Mouse (Mus musculus): ENCODE data around the gene Rnf19b. TPM values are rescaled to one million over a fixed set of nuclear protein-coding genes. Genes with fewer than 3 reads are reported as not detected.

Gene Rnf19b
- polyA plus RNA-seq, 1 experiment: 51.1 TPM

DNA sequence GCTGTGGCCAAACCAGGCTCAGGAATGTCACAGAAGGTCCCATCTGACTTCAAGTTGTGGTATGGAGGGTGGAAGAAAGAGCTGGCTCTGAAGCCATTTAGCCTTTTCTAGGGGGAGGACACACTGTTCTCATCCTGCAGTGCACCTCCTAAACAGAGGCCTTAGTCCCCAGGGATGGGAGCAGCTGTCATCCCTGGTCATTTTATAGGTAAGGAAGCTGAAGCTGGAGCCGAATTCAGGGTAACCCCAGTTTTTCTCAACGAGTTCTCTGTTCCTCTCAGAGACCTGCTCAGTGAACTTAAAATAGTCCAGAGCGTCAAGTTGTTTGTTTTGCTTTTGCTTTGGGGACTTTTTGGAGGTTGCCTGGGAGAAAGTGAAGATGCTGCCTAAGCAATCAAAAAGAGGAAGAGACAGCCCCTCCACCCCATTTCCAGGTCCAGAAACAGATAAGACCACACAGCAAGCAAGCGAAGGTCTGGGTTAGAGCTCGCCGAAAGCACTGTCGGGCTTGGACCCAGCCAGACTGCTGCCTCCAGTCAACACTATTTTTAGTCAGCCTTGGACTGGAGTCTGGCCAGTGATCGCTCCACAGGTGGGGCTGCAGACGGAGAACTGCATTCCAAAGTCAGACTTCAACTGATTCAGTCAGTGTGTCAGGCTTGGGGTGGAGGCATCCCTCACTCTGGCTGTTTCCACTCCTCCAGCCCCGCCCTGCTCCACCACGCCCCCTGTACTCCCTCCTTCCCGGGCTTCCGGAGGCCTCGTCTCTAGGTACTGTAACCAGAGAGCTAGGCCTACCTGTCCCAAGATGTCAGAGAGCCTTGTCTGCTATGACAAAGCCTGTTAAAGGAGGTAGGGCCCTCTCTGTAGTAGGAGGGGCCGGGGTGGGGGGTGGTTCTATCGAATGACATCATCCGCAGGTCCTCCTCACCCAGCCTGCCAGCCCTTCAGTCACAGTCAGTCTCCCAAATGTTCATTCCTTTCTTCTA is 24.8 kb upstream of the Rnf19b start:
- no peak for TF ChIP-seq CTCF (IDR thresholded peaks at IDR 0.05; ENCODE audit: insufficient read depth, low read length)
- TF ChIP-seq POLR2A (IDR thresholded peaks at IDR 0.05; ENCODE audit: borderline replicate concordance, extremely low read depth, low read depth, low read length): no peak
- whole genome bisulfite sequencing: 12% methylated on average over 17 of the region's 17 CpGs
- Histone ChIP-seq H3K4me3 (replicated peaks; ENCODE audit: extremely low read depth, low read depth, low read length) (peak overlapping the region; percentile 26), H3K4me1 (ENCODE audit: control insufficient read depth, insufficient read depth, low read length) (peaks cover 19% of the 10 kb centered on the region)
- peak; percentile 73 for DNase-seq

DNA sequence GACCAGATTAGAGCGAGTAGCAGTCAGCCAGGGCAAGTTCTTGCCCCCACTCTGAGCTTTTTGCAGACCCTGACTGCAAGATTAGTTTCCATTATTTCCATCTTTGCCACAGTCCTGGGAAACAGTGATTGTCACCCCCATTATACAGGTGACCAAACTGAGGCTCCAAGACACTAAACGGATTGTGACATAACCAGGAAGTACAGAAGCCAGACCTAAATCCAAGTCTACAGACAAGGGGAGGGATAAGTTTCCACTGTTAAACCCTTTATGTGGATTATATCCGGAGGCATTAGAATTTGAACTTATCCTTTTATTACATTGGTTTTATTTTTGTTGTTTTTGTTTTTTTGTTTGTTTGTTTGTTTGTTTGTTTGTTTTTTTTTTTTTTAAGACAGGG is 23.8 kb upstream of the Rnf19b start:
- TF ChIP-seq CTCF (IDR thresholded peaks at IDR 0.05; ENCODE audit: insufficient read depth, low read length): no peak
- TF ChIP-seq POLR2A (IDR thresholded peaks at IDR 0.05; ENCODE audit: borderline replicate concordance, extremely low read depth, low read depth, low read length): no peak
- Histone ChIP-seq H3K4me1 (ENCODE audit: control insufficient read depth, insufficient read depth, low read length) (peaks cover 19% of the 10 kb centered on the region), H3K4me3 (replicated peaks; ENCODE audit: extremely low read depth, low read depth, low read length) (no peak overlapping the region)
- WGBS: 85% methylated on average over 3 of the region's 3 CpGs
- no peak for DNase-seq

DNA sequence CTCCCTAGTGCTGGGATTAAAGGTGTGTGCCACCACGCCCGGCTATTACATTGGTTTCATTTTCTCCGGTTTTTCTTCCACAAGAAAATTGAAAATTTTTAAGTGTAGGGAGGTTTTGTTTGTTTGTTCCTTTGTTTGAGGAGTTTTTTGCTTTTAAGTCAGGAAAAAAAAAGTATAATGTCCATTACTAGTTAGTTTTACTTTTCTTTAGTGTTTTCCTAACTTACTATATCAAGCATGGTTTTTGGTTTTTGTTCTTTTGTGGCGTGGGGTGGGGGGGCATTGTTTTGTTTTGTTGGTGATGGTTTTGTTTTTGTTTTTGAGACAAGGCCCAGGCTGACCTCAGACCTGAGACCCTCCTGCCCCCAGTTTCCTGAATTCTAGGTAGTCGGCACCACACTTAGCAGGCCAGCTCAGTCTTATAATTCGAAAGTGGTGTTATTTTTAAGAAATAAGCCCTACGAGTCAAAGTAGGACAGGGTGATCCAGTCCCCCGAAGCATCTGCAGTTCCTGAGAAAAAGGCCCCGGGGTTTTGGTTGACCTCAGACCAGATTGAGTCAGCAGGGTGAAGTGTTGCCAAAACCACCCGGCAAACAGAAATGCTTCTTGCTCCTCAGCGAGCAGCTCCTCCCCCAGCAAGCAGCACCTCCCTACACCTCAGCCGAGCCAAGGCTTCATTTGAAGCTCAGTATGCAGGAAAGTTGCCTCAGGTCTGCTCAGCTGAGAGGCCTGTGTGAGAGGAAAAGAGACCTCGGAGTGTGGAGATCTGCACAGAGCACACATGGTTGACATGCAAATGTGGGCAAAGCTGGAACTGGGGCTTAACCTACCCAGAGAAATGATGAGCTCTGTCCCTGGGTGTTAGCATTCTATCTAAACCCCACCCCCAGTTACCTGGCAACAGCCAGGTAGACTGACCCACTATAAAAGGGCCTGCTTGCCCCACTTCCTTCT is 23.1 kb upstream of the Rnf19b start:
- Histone ChIP-seq H3K4me1 (ENCODE audit: control insufficient read depth, insufficient read depth, low read length) (peaks cover 19% of the 10 kb centered on the region), H3K4me3 (replicated peaks; ENCODE audit: extremely low read depth, low read depth, low read length) (no peak overlapping the region)
- 33% methylated on average over 13 of the region's 13 CpGs for WGBS
- TF ChIP-seq CTCF (IDR thresholded peaks at IDR 0.05; ENCODE audit: insufficient read depth, low read length) (no peak), POLR2A (IDR thresholded peaks at IDR 0.05; ENCODE audit: borderline replicate concordance, extremely low read depth, low read depth, low read length) (0 out of 2 replicates have a peak, but pooled peaks have one; percentile 27)
- peak; percentile 65 for DNase-seq

DNA sequence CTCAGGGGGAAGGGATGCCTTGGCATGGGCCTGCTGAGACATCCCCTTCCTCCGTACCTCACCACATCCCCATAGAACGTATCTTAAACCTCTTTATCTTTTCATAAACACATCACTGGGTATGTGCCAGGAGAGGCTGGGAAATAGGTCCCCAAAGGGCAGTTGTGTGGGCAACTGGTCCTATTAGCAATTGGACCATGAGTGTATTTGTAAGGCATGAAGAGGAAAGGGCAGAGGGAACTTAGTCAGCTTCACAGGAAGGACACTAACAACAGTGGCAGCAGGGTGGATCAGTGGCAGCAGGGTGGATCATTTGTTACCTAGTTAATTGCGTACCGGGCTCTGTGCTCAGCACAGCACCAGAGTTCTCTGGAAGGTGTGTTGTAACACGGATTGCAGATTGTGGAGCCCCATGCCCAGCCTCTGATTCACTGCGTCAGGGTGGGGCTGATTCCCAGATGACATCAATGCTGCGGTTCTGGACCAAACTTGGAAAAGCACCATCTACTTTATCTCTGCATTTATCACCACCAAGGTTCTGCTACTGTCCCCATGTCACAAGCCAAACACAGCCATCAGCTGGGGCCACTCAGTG is 22.1 kb upstream of the Rnf19b start:
- H3K4me1 ChIP-seq (ENCODE audit: control insufficient read depth, insufficient read depth, low read length): peaks cover 19% of the 10 kb centered on the region
- DNase-seq: no peak
- 53% methylated on average over 7 of the region's 7 CpGs for WGBS
- no peak overlapping the region for H3K4me3 ChIP-seq (replicated peaks; ENCODE audit: extremely low read depth, low read depth, low read length)
- no peak for TF ChIP-seq CTCF (IDR thresholded peaks at IDR 0.05; ENCODE audit: insufficient read depth, low read length)
- TF ChIP-seq POLR2A (IDR thresholded peaks at IDR 0.05; ENCODE audit: borderline replicate concordance, extremely low read depth, low read depth, low read length): no peak

DNA sequence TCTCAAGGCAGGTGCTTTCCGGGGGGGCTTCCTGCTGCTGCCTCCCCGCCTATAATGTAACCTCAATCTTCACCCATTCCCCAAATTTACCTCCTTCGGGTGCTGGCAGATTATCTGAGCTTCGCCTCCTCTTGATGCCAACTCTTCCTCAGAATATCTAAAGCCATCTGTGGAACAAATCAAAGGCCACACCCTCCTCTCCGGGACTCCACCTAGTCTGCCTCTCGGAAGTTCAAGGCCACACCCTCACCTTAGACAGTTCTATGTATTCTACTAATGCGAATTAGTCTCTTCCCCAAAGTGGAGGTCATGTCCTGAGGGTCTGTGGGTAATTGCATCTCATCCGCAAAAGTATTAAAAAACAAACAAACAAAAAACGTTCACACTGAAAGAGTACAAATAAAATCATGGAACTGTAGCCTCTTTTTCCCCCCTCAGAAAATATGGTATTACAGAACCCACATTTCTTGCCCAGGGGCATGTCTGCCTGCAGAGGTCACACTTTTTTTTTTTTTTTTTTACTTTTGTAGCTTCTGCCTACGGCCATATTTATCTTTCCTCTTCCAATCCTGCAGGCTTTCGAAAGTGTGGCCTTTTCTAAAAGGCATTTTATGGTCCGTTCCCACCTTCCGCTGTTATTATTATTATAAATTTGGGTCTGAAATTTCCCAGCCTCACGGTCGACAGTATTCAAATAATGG is 10.2 kb upstream of the Rnf19b start:
- DNase-seq: no peak
- WGBS: 22% methylated on average over 15 of the region's 15 CpGs
- H3K4me3 ChIP-seq (replicated peaks; ENCODE audit: extremely low read depth, low read depth, low read length): no peak overlapping the region
- TF ChIP-seq CTCF (IDR thresholded peaks at IDR 0.05; ENCODE audit: insufficient read depth, low read length): no peak
- TF ChIP-seq POLR2A (IDR thresholded peaks at IDR 0.05; ENCODE audit: borderline replicate concordance, extremely low read depth, low read depth, low read length): no peak
- no peaks in the 10 kb centered on the region; the same call in none of the 2 replicates for H3K4me1 ChIP-seq (ENCODE audit: control insufficient read depth, insufficient read depth, low read length)

DNA sequence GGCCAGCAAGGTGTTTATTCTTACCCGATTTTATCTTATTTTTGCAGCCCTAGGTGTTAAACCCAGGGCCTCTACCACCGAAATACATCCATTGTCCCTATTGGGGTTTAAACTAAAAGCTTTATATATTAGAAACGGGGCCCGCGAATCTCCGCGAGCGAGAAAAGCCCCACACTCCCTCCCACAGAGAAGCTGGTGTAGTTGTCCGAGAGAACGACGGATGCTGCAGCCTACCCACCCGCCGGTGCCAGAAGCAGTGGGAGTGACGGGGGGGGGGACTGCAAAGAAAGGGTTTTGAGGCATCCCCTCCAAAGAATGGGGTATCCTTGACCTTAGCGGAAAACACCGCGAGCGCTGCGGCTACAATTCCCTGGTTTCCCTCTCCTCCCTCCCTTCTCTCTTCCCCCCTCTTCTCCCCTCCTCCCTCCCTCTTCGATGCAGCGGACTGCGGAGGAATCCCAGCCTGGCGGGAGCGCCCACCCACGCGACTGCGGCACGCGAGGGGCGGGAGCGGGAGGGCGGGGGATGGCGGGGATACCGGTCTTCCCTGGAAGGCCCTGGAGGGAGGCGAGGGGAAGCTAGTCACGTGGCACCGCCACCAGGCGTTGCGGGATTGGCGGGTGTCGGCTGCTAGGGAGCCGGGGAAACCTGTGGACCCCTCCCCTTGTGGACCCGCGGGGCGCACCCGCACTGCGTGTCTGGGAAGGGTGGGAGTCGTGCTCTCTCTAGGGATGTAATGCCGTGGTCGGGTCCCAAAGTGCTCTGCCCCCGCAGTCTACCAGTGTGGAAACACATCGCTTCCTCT is 9.4 kb upstream of the Rnf19b start:
- under 1% methylated on average over 52 of the region's 52 CpGs for WGBS
- no peaks in the 10 kb centered on the region; the same call in none of the 2 replicates for H3K4me1 ChIP-seq (ENCODE audit: control insufficient read depth, insufficient read depth, low read length)
- peak; percentile 61 for DNase-seq
- peak overlapping the region; percentile 54 for H3K4me3 ChIP-seq (replicated peaks; ENCODE audit: extremely low read depth, low read depth, low read length)
- TF ChIP-seq CTCF (IDR thresholded peaks at IDR 0.05; ENCODE audit: insufficient read depth, low read length) (no peak), POLR2A (IDR thresholded peaks at IDR 0.05; ENCODE audit: borderline replicate concordance, extremely low read depth, low read depth, low read length) (no peak)

DNA sequence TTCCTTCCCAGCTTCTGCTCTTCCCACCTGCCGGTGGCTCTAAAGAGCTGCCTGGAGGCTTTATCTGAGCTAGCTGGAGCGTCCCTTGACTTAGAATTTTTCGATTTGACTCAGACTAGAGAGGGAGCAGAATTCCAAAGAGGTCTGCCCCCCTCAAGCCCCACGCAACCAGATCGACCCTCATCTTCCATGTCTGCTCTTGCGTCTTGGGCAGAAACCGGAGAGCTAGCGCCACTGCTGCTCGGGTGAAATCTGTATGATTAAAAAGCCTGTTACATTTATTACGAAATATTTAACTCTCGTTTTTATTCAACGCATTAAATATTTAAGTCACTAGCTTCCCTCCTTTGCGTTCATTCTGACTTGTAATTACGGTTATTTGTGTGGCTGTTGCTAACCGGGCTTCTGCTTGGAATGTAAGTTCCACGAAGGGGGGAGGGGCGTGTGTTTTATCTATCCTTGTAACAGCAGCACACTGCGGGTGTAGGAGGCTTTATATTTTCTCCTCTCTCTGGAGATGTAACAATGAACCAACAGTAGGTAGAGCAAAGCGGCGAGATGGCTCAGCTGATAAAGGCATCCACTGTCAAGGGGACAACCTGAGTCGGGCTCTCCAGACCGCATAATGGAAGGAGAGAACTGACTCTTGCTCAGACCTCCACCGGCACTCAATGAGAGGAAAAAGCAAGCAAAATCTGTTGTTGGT is 8.6 kb upstream of the Rnf19b start:
- 8% methylated on average over 23 of the region's 23 CpGs for WGBS
- no peak for TF ChIP-seq POLR2A (IDR thresholded peaks at IDR 0.05; ENCODE audit: borderline replicate concordance, extremely low read depth, low read depth, low read length)
- no peak for TF ChIP-seq CTCF (IDR thresholded peaks at IDR 0.05; ENCODE audit: insufficient read depth, low read length)
- H3K4me1 ChIP-seq (ENCODE audit: control insufficient read depth, insufficient read depth, low read length): no peaks in the 10 kb centered on the region; the same call in none of the 2 replicates
- no peak for DNase-seq
- H3K4me3 ChIP-seq (replicated peaks; ENCODE audit: extremely low read depth, low read depth, low read length): peak overlapping the region; percentile 54
